Mouse (Mus musculus): Measurements from ENCODE around the gene Gys2. TPM values are rescaled to one million over a fixed set of nuclear protein-coding genes. Genes with fewer than 3 reads are reported as not detected.
"Not testable (repeated sequence)": the region's sequence is repeated elsewhere in the genome, so short reads cannot be mapped to it uniquely, and the experiment has no call there.

Gene Gys2
- polyA plus RNA-seq, 1 experiment, result 8.2 TPM

DNA sequence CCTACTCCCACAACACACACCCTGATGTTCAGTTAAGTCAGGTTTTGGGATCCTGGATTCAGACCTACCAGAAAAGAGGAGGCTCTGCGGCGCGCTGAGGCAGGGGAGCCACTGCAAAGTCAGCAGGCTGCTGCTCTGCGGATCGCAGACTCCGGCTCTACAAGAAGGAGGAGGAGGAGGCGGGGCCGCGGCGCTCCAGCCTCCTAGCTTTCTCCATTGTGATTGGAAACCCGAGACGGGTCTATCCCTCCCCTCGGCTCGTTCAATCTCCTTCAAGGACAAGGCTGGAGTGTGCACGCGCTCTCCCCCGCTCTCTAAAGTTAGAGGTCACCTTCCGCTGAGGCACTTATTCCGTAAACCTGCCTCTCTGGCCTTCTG is 34.9 kb upstream of the Gys2 start, which contains the start of gene Ldhb:
Ldhb (minus strand) TSS at position 173 of the 378 bp plus-strand sequence.
- Histone ChIP-seq H3K4me3 (replicated peaks; ENCODE audit: control insufficient read depth, low read depth, low read length) (peak within 1 kb of the TSS; percentile 66), H3K27ac (ENCODE audit: control insufficient read depth, insufficient read depth, low read depth, low read length, poor library complexity) (peak within 1 kb of the TSS; percentile 42; the same call in 1 of the 2 replicates), H3K4me1 (ENCODE audit: control insufficient read depth, insufficient read depth, low read length) (peaks cover 3% of the 10 kb centered on the region)
- no peak for TF ChIP-seq CTCF (IDR thresholded peaks at IDR 0.05; ENCODE audit: control insufficient read depth, insufficient read depth, low read length)
- TF ChIP-seq POLR2A (IDR thresholded peaks at IDR 0.05; ENCODE audit: borderline replicate concordance, control insufficient read depth, low read depth, low read length), result peak; percentile 13; the same call in 1 of the 2 replicates
- WGBS, result 1% methylated on average over 19 of the region's 19 CpGs

DNA sequence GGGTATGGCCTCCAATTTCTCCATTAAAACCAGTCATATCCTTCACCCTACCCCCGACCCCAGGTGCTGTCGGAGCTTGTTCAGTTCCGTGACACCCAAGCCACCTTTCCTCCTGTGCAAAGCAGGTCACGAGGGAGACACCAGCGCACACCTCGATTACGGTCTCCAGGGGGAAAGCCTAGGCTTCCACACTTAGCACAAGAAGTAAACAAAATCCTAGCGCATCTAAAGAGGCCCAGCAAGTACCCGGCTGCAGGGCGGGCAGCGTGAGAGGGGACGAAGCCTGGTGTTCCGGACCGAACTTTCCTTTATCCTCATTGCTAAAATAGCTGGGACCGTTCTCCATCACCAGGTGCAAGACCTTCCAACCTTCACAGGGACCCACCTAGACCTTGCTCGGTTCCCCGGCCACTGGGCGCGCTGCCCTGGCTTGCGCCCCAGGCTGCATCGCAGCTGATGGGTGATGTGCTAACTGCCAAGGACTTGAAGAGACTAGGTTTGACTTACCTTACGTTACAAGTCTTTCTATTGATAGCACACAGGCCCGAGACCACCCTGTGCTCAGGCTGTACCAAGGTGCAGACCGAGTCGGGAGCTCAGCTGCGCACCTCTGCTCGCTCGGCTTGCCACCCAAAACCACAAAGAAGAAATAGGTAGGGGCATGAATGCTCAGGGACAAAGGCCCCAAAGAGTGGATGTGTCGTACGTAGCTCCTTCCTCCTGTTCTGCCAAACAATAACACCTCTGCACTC is 34.3 kb upstream of the Gys2 start:
- peaks cover 3% of the 10 kb centered on the region for H3K4me1 ChIP-seq (ENCODE audit: control insufficient read depth, insufficient read depth, low read length)
- TF ChIP-seq POLR2A (IDR thresholded peaks at IDR 0.05; ENCODE audit: borderline replicate concordance, control insufficient read depth, low read depth, low read length) (no peak), CTCF (IDR thresholded peaks at IDR 0.05; ENCODE audit: control insufficient read depth, insufficient read depth, low read length) (no peak)
- 12% methylated on average over 30 of the region's 30 CpGs for WGBS
- peak overlapping the region; percentile 66 for H3K4me3 ChIP-seq (replicated peaks; ENCODE audit: control insufficient read depth, low read depth, low read length)
- peak overlapping the region; percentile 42; the same call in 1 of the 2 replicates for H3K27ac ChIP-seq (ENCODE audit: control insufficient read depth, insufficient read depth, low read depth, low read length, poor library complexity)

- Histone ChIP-seq H3K4me3 (replicated peaks; ENCODE audit: control insufficient read depth, low read depth, low read length) (no peak overlapping the region), H3K27ac (ENCODE audit: control insufficient read depth, insufficient read depth, low read depth, low read length, poor library complexity) (no peak overlapping the region), H3K4me1 (ENCODE audit: control insufficient read depth, insufficient read depth, low read length) (peaks cover 3% of the 10 kb centered on the region)
- TF ChIP-seq POLR2A (IDR thresholded peaks at IDR 0.05; ENCODE audit: borderline replicate concordance, control insufficient read depth, low read depth, low read length), result no peak
- no peak for TF ChIP-seq CTCF (IDR thresholded peaks at IDR 0.05; ENCODE audit: control insufficient read depth, insufficient read depth, low read length)
- WGBS, result 60% methylated on average over 10 of the region's 10 CpGs
Observed at GRCm38 (mm10) chr6:142506338-142507032, 33.6 kb upstream of the Gys2 start.

DNA sequence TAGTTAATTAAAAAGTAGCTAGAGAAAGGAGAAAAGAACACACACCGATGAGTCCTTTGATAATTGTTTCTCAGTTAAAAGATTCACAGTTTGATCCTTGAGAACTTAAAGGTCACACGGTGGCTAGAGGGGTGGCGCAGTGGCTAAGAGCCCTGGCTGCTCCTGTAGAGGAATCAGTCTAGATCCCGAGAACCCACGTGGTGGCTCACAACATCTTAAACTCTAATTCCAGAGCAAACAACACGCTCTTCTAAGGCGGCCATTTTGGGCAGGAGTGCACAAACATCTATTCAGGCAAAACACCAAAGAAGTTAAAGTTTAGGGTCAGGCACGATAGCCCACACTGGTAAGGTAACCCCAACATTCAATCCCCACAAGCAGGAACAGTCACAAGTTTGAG is 30.7 kb upstream of the Gys2 start:
- Histone ChIP-seq H3K4me3 (replicated peaks; ENCODE audit: control insufficient read depth, low read depth, low read length) (no peak overlapping the region), H3K27ac (ENCODE audit: control insufficient read depth, insufficient read depth, low read depth, low read length, poor library complexity) (no peak overlapping the region), H3K4me1 (ENCODE audit: control insufficient read depth, insufficient read depth, low read length) (peaks cover 3% of the 10 kb centered on the region)
- TF ChIP-seq CTCF (IDR thresholded peaks at IDR 0.05; ENCODE audit: control insufficient read depth, insufficient read depth, low read length) (no peak), POLR2A (IDR thresholded peaks at IDR 0.05; ENCODE audit: borderline replicate concordance, control insufficient read depth, low read depth, low read length) (no peak)
- 81% methylated on average over 8 of the region's 8 CpGs for WGBS

- TF ChIP-seq POLR2A (IDR thresholded peaks at IDR 0.05; ENCODE audit: borderline replicate concordance, control insufficient read depth, low read depth, low read length) (no peak), CTCF (IDR thresholded peaks at IDR 0.05; ENCODE audit: control insufficient read depth, insufficient read depth, low read length) (no peak)
- 85% methylated on average over 10 of the region's 10 CpGs for WGBS
- Histone ChIP-seq H3K27ac (ENCODE audit: control insufficient read depth, insufficient read depth, low read depth, low read length, poor library complexity) (no peak overlapping the region), H3K4me3 (replicated peaks; ENCODE audit: control insufficient read depth, low read depth, low read length) (no peak overlapping the region), H3K4me1 (ENCODE audit: control insufficient read depth, insufficient read depth, low read length) (peaks cover 3% of the 10 kb centered on the region)
Observed at GRCm38 (mm10) chr6:142502519-142503125, 29.7 kb upstream of the Gys2 start.

DNA sequence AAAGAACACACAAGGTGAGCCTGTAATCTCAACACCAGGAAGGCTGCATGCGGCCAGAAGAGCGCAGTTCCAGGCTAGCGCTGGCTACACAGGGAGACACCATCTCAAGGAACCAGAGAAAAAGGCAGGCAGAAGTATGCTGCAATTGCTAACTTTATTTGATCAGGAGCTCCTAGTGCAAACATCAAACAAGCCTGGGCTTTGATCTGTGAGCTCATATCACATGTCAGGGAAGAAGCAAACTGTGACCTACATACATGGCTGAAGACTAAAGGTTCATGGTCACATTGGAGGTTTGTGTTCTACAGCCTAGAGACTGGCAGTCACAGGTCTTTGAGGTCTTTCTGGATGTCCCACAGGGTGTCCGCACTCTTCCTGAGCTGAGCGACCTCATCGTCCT is 17.2 kb upstream of the Gys2 start:
- H3K4me3 ChIP-seq (replicated peaks; ENCODE audit: control insufficient read depth, low read depth, low read length); H3K4me1 ChIP-seq (ENCODE audit: control insufficient read depth, insufficient read depth, low read length); H3K27ac ChIP-seq (ENCODE audit: control insufficient read depth, insufficient read depth, low read depth, low read length, poor library complexity): not testable (repeated sequence)
- WGBS, result 93% methylated on average over 6 of the region's 6 CpGs

- 86% methylated on average over 9 of the region's 9 CpGs for WGBS
- H3K4me1 ChIP-seq (ENCODE audit: control insufficient read depth, insufficient read depth, low read length), result no peaks in the 10 kb centered on the region
- TF ChIP-seq POLR2A (IDR thresholded peaks at IDR 0.05; ENCODE audit: borderline replicate concordance, control insufficient read depth, low read depth, low read length) (no peak), CTCF (IDR thresholded peaks at IDR 0.05; ENCODE audit: control insufficient read depth, insufficient read depth, low read length) (no peak)
- H3K4me3 ChIP-seq (replicated peaks; ENCODE audit: control insufficient read depth, low read depth, low read length), result no peak overlapping the region
- no peak overlapping the region for H3K27ac ChIP-seq (ENCODE audit: control insufficient read depth, insufficient read depth, low read depth, low read length, poor library complexity)
Observed at GRCm38 (mm10) chr6:142487638-142488037, 14.7 kb upstream of the Gys2 start.

DNA sequence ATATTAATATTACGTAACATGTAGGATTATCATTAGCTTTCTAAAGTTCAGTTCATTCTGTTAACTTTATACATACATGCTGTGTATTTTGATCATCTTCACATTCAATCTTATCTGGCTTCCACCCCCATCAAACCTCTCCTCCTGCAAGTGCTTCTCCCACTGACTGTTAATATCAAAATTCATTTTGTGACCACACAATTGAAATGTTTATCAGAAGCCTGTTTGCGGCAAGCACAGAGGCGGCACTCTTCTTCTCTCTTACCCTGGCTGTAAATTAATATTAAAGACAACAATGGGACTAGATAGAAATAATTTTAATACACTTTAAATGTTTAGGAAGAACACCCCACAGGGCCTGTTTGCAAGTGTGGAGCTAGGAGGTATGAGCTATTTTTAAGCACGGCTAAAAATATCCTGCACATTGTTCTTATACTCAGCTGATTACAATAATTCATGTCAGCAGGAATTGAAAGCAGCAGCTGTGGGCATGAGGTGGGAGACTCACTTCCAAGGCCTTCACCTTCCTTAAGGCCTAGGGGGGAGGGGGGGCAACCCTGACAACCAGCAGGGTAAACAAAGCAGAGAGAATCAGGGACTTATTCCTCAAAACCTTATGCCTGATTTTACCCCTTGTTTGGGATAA is 12.7 kb upstream of the Gys2 start:
- TF ChIP-seq POLR2A (IDR thresholded peaks at IDR 0.05; ENCODE audit: borderline replicate concordance, control insufficient read depth, low read depth, low read length), result no peak
- no peak for TF ChIP-seq CTCF (IDR thresholded peaks at IDR 0.05; ENCODE audit: control insufficient read depth, insufficient read depth, low read length)
- Histone ChIP-seq H3K4me1 (ENCODE audit: control insufficient read depth, insufficient read depth, low read length) (no peaks in the 10 kb centered on the region; the same call in 1 of the 2 replicates), H3K27ac (ENCODE audit: control insufficient read depth, insufficient read depth, low read depth, low read length, poor library complexity) (no peak overlapping the region), H3K4me3 (replicated peaks; ENCODE audit: control insufficient read depth, low read depth, low read length) (no peak overlapping the region)
- WGBS, result 58% methylated on average over 4 of the region's 4 CpGs

All from bone marrow, adult 2 months (tissue).